Mouse (Mus musculus) kidney, adult 2 months (tissue): ENCODE measurements around the gene Rin3.

ENCODE experiments used
- CTCF ChIP-seq: fragments of 200-500 bp; conservative IDR thresholded peaks from 2 replicates; pipeline ENCODE4 v1.5.1; 2011; ENCODE audit warnings: low read depth, mild to moderate bottlenecking, control low read depth, low read length, moderate library complexity, mixed read lengths; ENCODE audit not compliant: insufficient read depth, insufficient read length
- POLR2A ChIP-seq: fragments of 200-500 bp; IDR thresholded peaks from one replicate; pipeline ENCODE4 v1.6.1; 2011; ENCODE audit warnings: low read depth, low read length, control low read depth

GRCm38 (mm10) chr12:102299209-102299608, 16.4 kb downstream of the Rin3 start:
- TF ChIP-seq POLR2A = no peak
- TF ChIP-seq CTCF = no peak
